Mouse (Mus musculus): ENCODE measurements around the gene Fshr. TPM values are rescaled to one million over a fixed set of nuclear protein-coding genes. Genes with fewer than 3 reads are reported as not detected.

Fshr gene
- total RNA-seq, 2 experiments from 2014 or later, result not detected

GRCm38 (mm10) chr17:89036723-89037122 lies 163.8 kb downstream of the Fshr start:
- intact Hi-C loops (cut with DNase I), result no loop called here
- DNase-seq (ENCODE audit: low spot score in 2 of 2), result peak; percentile 9 to 34

- DNase-seq (ENCODE audit: low spot score in 2 of 2), result no peak
Observed at GRCm38 (mm10) chr17:89036049-89036448, 164.4 kb downstream of the Fshr start.

GRCm38 (mm10) chr17:89034627-89035026 lies 165.8 kb downstream of the Fshr start:
- intact Hi-C loops (cut with DNase I), result no loop called here
- no peak for DNase-seq (ENCODE audit: low spot score in 2 of 2)

More at GRCm38 (mm10) chr17:89036049-89036448, 164.4 kb downstream of the Fshr start:
- intact Hi-C loops (cut with DNase I), result no loop called here

- DNase-seq (ENCODE audit: low spot score in 2 of 2), result no peak
- intact Hi-C loops (cut with DNase I), result no loop called here
Observed at GRCm38 (mm10) chr17:89032981-89033380, 167.5 kb downstream of the Fshr start.

GRCm38 (mm10) chr17:89019518-89019917 lies 181.0 kb downstream of the Fshr start:
- DNase-seq (ENCODE audit: low spot score in 2 of 2), result no peak
- intact Hi-C loops (cut with DNase I), result no loop called here

- no peak for DNase-seq (ENCODE audit: low spot score in 2 of 2)
Observed at GRCm38 (mm10) chr17:89017002-89017401, 183.5 kb downstream of the Fshr start.

GRCm38 (mm10) chr17:89013691-89014090 lies 186.8 kb downstream of the Fshr start:
- no peak for DNase-seq (ENCODE audit: low spot score in 2 of 2)
- intact Hi-C loops (cut with DNase I), result no loop called here

More at GRCm38 (mm10) chr17:89017002-89017401, 183.5 kb downstream of the Fshr start:
- intact Hi-C loops (cut with DNase I), result no loop called here

GRCm38 (mm10) chr17:89009117-89009516 lies 191.4 kb downstream of the Fshr start:
- DNase-seq (ENCODE audit: low spot score in 2 of 2), result no peak
- intact Hi-C loops (cut with DNase I), result no loop called here

GRCm38 (mm10) chr17:89008680-89009079 lies 191.8 kb downstream of the Fshr start:
- DNase-seq (ENCODE audit: low spot score in 2 of 2), result no peak
- intact Hi-C loops (cut with DNase I), result no loop called here

- DNase-seq (ENCODE audit: low spot score in 2 of 2), result no peak
- intact Hi-C loops (cut with DNase I), result no loop called here
Observed at GRCm38 (mm10) chr17:89005959-89006358, 194.5 kb downstream of the Fshr start.

- intact Hi-C loops (cut with DNase I), result no loop called here
- no peak for DNase-seq (ENCODE audit: low spot score in 2 of 2)
Observed at GRCm38 (mm10) chr17:88999907-89000306, 200.6 kb downstream of the Fshr start.

GRCm38 (mm10) chr17:88998243-88998642 lies 202.2 kb downstream of the Fshr start:
- peak in 1 of 2 experiments; percentile 20 for DNase-seq (ENCODE audit: low spot score in 2 of 2)
- intact Hi-C loops (cut with DNase I), result no loop called here

GRCm38 (mm10) chr17:88991238-88991637 lies 209.2 kb downstream of the Fshr start:
- DNase-seq (ENCODE audit: low spot score in 2 of 2), result no peak
- intact Hi-C loops (cut with DNase I), result no loop called here

- no peak for DNase-seq (ENCODE audit: low spot score in 2 of 2)
- intact Hi-C loops (cut with DNase I), result no loop called here
Observed at GRCm38 (mm10) chr17:88980708-88981355, 219.6 kb downstream of the Fshr start.

GRCm38 (mm10) chr17:88974538-88974937 lies 225.9 kb downstream of the Fshr start:
- intact Hi-C loops (cut with DNase I), result no loop called here
- no peak for DNase-seq (ENCODE audit: low spot score in 2 of 2)

GRCm38 (mm10) chr17:88966028-88966427 lies 234.4 kb downstream of the Fshr start:
- DNase-seq (ENCODE audit: low spot score in 2 of 2), result no peak
- intact Hi-C loops (cut with DNase I), result no loop called here

- peak; percentile 63 to 69 for DNase-seq (ENCODE audit: low spot score in 2 of 2)
- intact Hi-C loops (cut with DNase I), result loop anchor here (5.0 to 10.0 kb wide), 5 partner anchors 302 to 1631 kb away; no protein-coding TSS in a partner anchor
Observed at GRCm38 (mm10) chr17:88954011-88954410, 246.5 kb downstream of the Fshr start.

GRCm38 (mm10) chr17:88938153-88938681 lies 262.3 kb downstream of the Fshr start:
- intact Hi-C loops (cut with DNase I), result loop anchor here (5.0 kb wide), 2 partner anchors 166 to 286 kb away; no protein-coding TSS in a partner anchor

GRCm38 (mm10) chr17:88937341-88938152 lies 262.9 kb downstream of the Fshr start:
- no peak for DNase-seq (ENCODE audit: low spot score in 2 of 2)
- intact Hi-C loops (cut with DNase I), result loop anchor here (5.0 kb wide), 2 partner anchors 165 to 285 kb away; no protein-coding TSS in a partner anchor

More at GRCm38 (mm10) chr17:88938153-88938681, 262.3 kb downstream of the Fshr start:
- no peak for DNase-seq (ENCODE audit: low spot score in 2 of 2)

GRCm38 (mm10) chr17:88936941-88937340 lies 263.5 kb downstream of the Fshr start:
- intact Hi-C loops (cut with DNase I), result loop anchor here (5.0 kb wide), 2 partner anchors 165 to 285 kb away; no protein-coding TSS in a partner anchor
- DNase-seq (ENCODE audit: low spot score in 2 of 2), result no peak

Data from left cerebral cortex, postnatal 36 days (tissue).